Mouse (Mus musculus) olfactory bulb, adult 2 months (tissue): Measurements from ENCODE around the gene Arl15. TPM values are rescaled to one million over a fixed set of nuclear protein-coding genes. Genes with fewer than 3 reads are reported as not detected.

Experiments used
- H3K27ac ChIP-seq: fragments of 200-500 bp; 2 replicates; pipeline ENCODE4 v1.5.1; 2012; ENCODE audit warnings: low read depth, low read length; ENCODE audit not compliant: insufficient read depth
- H3K4me1 ChIP-seq: fragments of 200-500 bp; 2 replicates; pipeline ENCODE4 v1.6.1; 2012; ENCODE audit warnings: low read length; ENCODE audit not compliant: control insufficient read depth, insufficient read depth
- H3K4me3 ChIP-seq: fragments of 200-500 bp; 2 replicates; pipeline ENCODE4 v1.5.1; 2012; ENCODE audit warnings: mild to moderate bottlenecking, low read depth, low read length, moderate library complexity; ENCODE audit not compliant: insufficient read depth
- CTCF ChIP-seq: fragments of 200-500 bp; IDR thresholded peaks from 2 replicates; pipeline ENCODE4 v1.5.1; 2012; ENCODE audit warnings: low read depth, mild to moderate bottlenecking, low read length, moderate library complexity; ENCODE audit not compliant: insufficient read depth
- POLR2A ChIP-seq: fragments of 200-500 bp; IDR thresholded peaks from 2 replicates; pipeline ENCODE4 v1.6.1; 2012; ENCODE audit warnings: mild to moderate bottlenecking, low read depth, low read length, moderate library complexity; ENCODE audit not compliant: insufficient read depth
- WGBS: fragments of 180-500 bp; shearing (Covaris S2); methylation state at CpG from one replicate; pipeline ENCODE4 v1.1.7; 2018; 5-methylcytosine and 5-hydroxymethylcytosine counted together
- polyA plus RNA-seq: library from polyadenylated mRNA; stranded (reverse); fragments of >200 nt; gene quantifications from 2 replicates; pipeline ENCODE4 v1.2.4, GENCODE M21; 2012; ENCODE audit warnings: low replicate concordance; ENCODE audit not compliant: missing spikeins, insufficient read depth, insufficient read length

Gene Arl15
- polyA plus RNA-seq, 1 experiment, result not detected

DNA sequence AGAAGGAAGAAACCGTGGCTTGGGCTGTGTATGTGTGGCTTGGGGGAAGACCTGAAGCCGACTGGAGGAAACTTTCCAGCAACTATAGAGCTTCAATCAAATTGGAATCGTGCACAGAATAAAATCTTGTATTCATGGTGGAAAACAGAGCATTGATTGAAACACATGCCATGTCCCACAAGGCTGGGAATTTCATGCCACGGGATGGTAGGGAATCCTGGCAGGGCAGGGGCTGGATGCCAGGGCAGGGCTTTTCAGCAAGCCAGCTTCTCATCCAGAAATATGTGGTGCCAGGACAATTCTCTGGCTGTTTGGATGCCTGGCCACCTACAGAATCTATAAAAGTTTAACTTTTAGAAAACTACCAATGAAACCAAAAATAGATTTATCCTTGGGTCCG is 122.5 kb downstream of the Arl15 start:
- 79% methylated on average over 5 of the region's 5 CpGs for WGBS
- H3K27ac ChIP-seq, result no peak overlapping the region
- TF ChIP-seq POLR2A (no peak), CTCF (no peak)
- H3K4me3 ChIP-seq, result no peak overlapping the region
- peaks cover 10% of the 10 kb centered on the region; the same call in 1 of the 2 replicates for H3K4me1 ChIP-seq

DNA sequence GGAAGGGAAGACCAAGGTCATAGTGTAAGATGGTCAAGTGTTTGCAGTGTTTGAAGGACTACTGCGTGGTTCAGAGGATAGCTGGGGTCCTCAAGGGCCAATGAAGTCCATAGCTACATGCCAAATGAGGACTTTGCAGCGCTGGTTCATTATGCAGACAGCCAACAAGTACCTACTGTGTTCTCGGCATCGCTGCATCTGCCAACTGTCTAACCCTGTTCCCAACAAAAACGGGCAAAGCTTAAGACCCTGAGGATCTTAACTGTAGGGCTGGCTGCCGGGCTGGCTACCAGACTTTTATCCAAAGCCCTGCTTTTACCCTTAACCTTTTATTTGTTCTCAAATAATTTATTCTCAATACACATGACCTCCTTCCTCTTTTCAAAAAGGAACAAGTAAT is 123.1 kb downstream of the Arl15 start:
- WGBS, result 76% methylated on average over 6 of the region's 6 CpGs
- Histone ChIP-seq H3K27ac (no peak overlapping the region), H3K4me3 (no peak overlapping the region), H3K4me1 (peaks cover 10% of the 10 kb centered on the region; the same call in 1 of the 2 replicates)
- TF ChIP-seq CTCF (no peak), POLR2A (no peak)

DNA sequence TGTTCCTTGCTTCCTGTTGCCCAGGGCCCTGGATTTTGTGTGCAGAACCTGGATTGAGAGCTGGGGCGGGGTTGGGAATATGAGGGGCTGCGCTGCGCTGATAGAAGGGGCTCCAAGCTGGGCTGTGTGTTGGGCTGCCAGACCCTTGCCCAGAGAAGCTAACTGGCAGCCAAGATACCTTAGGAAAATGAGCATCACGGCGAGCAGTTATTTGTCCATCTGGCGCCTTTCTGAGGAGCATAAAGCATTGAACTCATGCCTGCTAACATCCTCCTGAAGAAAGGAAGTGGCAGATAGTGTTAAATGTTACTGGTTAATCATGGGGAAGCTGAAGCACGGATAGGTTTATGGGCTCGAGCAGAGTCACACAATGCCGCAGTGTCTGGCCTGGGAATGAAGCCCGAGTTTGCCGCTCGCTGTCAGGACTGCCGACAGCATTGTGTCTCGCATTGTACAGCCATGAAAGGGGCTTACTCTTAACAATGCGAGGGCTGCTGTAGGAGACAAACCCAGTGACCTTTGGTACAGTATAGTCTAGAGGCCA is 123.6 kb downstream of the Arl15 start:
- Histone ChIP-seq H3K4me3 (no peak overlapping the region), H3K4me1 (peaks cover 10% of the 10 kb centered on the region; the same call in 1 of the 2 replicates), H3K27ac (no peak overlapping the region)
- 50% methylated on average over 15 of the region's 15 CpGs for WGBS
- TF ChIP-seq CTCF (no peak), POLR2A (no peak)

DNA sequence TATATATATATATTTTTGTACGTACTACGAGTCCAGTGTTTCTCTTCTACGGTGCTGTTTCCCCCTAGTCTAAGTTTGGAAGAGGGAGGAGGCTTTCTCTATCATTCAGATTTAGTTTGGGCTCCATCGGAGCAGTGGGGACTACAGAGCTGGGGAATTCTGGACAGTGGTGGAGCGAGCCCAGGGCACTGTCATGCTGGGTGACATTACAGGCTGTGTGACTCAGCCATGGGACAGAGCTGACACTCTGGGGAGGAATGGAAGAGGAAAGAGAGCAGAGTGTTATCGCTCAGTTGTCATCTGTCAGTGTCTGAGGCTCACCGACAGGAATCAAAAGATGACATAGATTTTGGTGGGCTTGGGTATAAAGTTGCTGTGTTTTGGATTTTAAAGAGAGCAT is 124.4 kb downstream of the Arl15 start:
- Histone ChIP-seq H3K4me3 (no peak overlapping the region), H3K4me1 (peaks cover 10% of the 10 kb centered on the region; the same call in 1 of the 2 replicates), H3K27ac (no peak overlapping the region)
- WGBS, result 74% methylated on average over 7 of the region's 7 CpGs
- no peak for TF ChIP-seq CTCF
- TF ChIP-seq POLR2A, result no peak

DNA sequence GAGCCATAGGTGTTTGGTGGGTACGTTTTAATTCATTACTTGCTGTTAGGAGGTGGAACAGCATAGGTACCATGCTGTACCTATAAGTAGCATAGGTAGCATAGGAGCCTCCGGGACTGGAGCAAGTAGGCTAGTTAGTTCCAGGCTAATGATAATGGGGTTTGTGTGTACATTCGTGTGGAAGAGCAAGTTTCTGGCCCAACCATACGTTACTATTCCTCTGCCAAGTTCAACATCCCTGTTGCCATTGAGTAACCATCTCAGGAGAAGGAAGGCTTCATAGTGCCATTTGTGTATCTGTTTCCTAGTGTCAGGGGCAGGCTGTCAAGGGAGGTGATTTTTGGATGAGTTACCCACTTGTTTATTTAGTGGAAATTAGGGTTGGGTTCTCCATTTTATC is 141.4 kb downstream of the Arl15 start:
- WGBS, result 96% methylated on average over 4 of the region's 4 CpGs
- TF ChIP-seq POLR2A, result no peak
- TF ChIP-seq CTCF, result no peak
- H3K4me3 ChIP-seq, result no peak overlapping the region
- peaks cover 1% of the 10 kb centered on the region; the same call in 1 of the 2 replicates for H3K4me1 ChIP-seq
- H3K27ac ChIP-seq, result no peak overlapping the region

DNA sequence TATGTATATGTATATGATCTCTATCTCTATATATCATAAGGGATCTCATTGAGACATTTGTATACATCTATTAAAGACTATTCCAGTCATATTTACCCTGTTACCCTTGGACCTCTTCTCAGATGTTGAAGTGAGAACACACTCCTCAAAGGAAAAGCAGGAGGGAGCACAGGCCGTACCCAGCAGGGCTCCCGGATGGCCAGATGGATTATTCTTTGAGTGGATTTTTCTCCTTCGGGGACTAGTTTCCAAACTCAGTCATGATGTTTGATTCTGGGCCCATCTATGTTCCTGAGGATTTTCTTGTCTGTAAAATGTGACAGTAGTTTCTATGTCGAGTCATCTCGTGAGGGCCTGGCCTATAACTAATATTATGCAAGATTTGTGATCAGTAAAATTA is 142.9 kb downstream of the Arl15 start:
- TF ChIP-seq POLR2A, result no peak
- no peak for TF ChIP-seq CTCF
- Histone ChIP-seq H3K27ac (no peak overlapping the region), H3K4me3 (no peak overlapping the region), H3K4me1 (no peaks in the 10 kb centered on the region)
- 95% methylated on average over 5 of the region's 5 CpGs for WGBS

DNA sequence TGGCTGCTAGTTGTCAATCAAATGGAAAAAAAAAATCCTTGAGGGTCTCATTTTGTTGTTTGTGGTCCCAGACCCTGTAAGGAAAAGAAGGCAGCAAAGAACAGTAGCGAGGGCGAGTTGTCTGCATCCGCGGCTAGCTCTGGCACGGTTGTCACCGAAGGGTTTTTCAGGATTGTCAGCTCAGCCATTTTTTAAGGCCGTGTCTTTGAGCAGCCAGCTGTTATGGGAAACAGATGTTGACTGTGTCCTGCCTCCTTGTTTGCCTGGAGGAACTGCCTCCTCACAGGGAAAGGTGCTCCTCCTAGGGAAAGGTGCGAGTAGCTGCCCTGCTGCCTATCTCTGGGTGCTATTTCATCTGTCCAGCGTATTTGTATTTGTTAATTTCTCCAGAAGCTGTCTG is 144.3 kb downstream of the Arl15 start:
- no peak for TF ChIP-seq CTCF
- TF ChIP-seq POLR2A, result no peak
- H3K4me3 ChIP-seq, result no peak overlapping the region

DNA sequence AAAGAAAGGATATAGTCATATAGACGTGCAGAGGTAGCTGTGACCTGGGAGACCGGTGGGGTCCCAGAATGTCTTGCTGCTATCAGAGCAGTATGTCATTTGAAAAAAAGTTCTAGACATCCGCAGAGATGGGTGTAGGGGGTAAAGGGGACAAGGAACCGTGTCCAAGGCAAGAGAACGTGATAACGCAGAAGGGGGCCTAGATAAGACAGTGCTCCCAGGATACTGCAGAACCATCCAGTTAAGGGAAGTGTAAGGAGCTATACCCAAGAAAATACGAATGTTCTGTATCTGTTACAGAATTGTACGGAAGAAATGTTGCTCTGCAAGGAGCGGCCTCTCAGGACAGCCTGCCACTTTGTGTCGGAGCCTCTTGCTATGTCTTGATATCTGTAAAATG is 144.8 kb downstream of the Arl15 start:
- WGBS, result 98% methylated on average over 10 of the region's 10 CpGs
- Histone ChIP-seq H3K27ac (no peak overlapping the region), H3K4me1 (no peaks in the 10 kb centered on the region), H3K4me3 (no peak overlapping the region)
- TF ChIP-seq POLR2A, result no peak
- no peak for TF ChIP-seq CTCF

More for the DNA sequence above, 144.3 kb downstream of the Arl15 start:
- no peaks in the 10 kb centered on the region for H3K4me1 ChIP-seq
- H3K27ac ChIP-seq, result no peak overlapping the region
- 95% methylated on average over 9 of the region's 9 CpGs for WGBS

DNA sequence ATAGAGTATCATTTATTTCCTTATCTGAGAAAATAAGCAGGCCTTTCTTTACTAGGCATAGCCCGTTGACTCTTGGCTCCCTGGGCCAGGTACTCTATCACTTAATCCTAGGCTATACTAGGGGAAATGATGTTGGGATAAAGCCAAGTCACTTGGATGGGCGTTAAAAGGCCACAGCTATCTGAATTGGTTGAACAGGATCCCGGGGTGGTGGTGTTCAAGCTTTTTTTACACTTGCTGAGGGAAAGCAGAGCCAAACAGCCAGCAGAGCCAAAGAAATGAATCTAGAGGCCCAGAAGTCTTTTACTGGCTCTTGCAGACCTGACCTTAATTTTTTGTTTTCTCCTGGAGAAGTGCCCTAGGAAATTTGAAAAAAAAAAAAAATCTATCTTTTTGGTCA is 145.4 kb downstream of the Arl15 start:
- H3K4me1 ChIP-seq, result no peaks in the 10 kb centered on the region
- no peak overlapping the region for H3K27ac ChIP-seq
- no peak overlapping the region for H3K4me3 ChIP-seq
- 58% methylated on average over 3 of the region's 3 CpGs for WGBS
- TF ChIP-seq CTCF, result no peak
- TF ChIP-seq POLR2A, result no peak

DNA sequence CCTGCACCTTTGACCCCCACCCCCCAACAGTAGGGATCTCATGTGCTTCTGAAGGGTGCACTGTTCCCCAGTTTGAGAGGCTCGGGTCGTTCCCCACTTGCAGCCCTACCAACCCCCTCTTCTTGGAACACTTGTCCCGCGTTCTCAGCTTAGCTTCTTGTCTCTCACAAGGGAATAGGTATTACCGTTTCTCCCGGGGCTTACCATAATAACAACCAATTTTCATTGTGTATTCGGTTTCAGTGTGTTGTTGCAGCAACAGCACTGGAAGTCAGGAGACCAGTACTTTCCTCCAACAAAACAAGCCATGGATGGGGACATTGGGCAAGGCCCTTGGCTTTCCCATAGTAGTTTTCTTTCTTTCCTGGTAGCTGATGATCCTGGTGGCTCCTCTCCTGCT is 145.8 kb downstream of the Arl15 start:
- TF ChIP-seq CTCF (no peak), POLR2A (no peak)
- Histone ChIP-seq H3K4me3 (no peak overlapping the region), H3K4me1 (no peaks in the 10 kb centered on the region), H3K27ac (no peak overlapping the region)
- 79% methylated on average over 7 of the region's 7 CpGs for WGBS
